Mouse (Mus musculus) gastrocnemius, adult 8-10 months (tissue): Measurements from ENCODE around the gene Rabgap1l. TPM values are rescaled to one million over a fixed set of nuclear protein-coding genes. Genes with fewer than 3 reads are reported as not detected.
A peak's percentile ranks its signal among the peaks of the same experiment; 100 is the strongest.

Source experiments
- DNase-seq, 2 experiments: peaks; one replicate each; pipeline ENCODE4 v3.0.0; 2022; ENCODE audit warnings: low spot score in 2 of 2
- total RNA-seq, 4 experiments: library from RNA; stranded (reverse); gene quantifications; 2 replicates each; pipeline ENCODE4 v1.2.4; 2022

Gene Rabgap1l
- 10 to 100 TPM in 2 of 4 experiments, 1 to 10 TPM in 2; 7.3 to 13.5 (median 11.4) TPM for total RNA-seq

DNA sequence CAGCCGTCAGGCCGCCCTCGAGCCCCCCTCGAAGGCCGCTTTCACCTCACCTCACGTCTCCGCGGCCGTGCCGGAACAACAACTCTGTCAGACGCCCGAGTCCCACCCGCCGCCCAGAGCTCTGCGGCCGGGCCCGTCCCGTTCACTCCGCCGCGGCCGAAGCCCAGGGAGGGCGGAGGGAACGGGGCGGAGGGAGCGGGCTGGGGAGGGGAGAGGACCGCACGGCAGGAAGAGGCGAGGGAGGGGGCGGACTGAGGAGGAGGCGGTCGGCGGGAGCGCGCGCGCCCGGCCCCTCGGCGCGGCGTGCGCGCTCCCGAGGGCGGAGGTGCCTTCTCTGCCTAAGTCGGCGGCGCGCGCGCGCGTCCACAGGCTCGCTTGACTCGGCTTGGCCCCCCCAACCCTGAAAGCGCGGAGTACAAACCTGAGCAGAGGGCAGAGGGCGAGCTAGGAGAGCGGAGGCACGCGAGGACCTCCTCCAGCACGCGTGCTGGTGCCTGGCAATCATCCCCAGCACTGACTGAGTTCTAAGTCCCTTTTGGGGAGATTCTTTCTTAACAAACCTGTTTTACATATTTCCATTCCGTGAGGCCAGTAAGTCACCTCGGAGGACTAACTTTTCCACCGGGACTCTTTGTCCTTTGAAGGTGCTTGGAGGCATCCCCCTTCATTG is at the start of gene Rabgap1l:
TSS of gene Rabgap1l (minus strand) at position 526 of the 670 bp plus-strand sequence.
- DNase-seq: peak; percentile 65 to 75

DNA sequence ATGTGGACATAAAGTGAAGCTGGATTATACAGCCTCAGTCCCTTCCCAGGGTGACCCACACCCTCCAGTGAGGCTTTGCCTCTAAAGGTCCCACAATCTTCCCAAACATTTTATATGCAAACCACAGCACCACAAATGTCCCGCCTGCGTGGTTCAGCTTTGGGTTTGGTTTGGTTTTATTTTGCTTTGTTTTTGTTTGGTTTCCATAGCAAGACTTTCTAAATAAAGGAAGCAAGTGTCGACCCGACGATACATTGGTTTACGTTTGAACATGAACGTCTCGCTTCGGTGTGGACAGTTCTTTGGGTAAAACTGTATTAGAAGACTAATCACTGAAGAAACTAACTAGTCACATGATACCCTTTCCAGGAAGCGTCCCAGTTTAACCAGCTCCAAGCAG is 49.6 kb upstream of the Rabgap1l start:
- DNase-seq: no peak

- no peak for DNase-seq
Observed at GRCm38 (mm10) chr1:160840618-160841017, 47.6 kb upstream of the Rabgap1l start.

- no peak for DNase-seq
Observed at GRCm38 (mm10) chr1:160839095-160839494, 46.1 kb upstream of the Rabgap1l start.

DNA sequence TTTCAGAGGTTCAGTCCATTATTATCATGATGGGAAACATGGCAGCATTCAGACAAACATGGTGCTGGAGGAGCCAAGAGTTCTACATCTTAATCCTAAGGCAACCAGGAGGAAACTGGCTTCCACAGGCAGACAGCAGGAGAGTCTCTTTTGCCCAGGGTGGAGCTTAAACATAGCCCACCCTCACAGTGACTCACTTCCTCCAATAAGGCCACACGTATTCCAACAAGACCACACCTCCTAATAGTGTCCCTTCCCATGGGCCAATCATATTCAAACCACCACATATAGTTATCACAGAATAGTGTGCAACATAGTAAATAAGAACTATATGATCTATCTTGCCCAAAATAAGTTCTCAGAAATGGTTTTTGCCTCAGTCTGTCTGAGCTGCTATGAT is 41.4 kb upstream of the Rabgap1l start:
- DNase-seq: no peak

DNA sequence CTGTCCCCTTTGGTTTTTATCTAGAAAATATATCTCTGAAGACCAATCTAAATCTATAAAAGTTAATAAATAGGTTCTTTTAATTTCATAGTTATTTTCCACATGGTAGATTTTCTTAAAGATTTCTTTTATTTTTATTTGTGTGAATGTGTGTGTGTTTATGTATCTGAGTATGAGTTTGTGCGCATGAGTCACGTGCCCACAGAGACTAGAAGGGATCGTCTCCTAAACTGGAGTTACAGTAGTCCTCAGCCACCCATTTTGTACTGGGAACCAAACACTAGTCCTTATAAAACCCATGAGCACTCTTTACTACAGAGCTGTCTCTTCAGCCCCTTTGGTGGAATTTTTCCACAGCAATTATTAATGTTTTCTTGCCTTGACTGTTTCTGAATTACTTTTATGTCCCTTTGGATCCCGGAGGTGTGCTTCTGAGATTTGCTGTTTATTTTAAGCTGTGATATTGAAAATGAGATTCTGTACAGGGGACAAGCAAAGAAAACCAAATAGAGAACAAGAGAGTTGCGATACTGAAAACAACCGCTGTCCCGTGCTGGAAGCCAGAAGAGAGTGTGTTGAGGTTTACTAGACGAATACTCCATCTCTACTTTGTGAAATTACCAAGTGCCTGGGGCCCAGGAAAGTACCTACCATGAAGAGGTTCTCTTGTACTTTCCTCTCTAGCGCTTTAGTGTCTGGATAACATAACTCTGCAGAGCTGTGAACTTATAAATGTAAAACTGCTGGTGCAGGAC is 39.4 kb upstream of the Rabgap1l start:
- no peak for DNase-seq

GRCm38 (mm10) chr1:160830608-160831498 is 37.8 kb upstream of the Rabgap1l start:
- no peak for DNase-seq

GRCm38 (mm10) chr1:160825441-160825856 is 32.4 kb upstream of the Rabgap1l start:
- no peak for DNase-seq

DNA sequence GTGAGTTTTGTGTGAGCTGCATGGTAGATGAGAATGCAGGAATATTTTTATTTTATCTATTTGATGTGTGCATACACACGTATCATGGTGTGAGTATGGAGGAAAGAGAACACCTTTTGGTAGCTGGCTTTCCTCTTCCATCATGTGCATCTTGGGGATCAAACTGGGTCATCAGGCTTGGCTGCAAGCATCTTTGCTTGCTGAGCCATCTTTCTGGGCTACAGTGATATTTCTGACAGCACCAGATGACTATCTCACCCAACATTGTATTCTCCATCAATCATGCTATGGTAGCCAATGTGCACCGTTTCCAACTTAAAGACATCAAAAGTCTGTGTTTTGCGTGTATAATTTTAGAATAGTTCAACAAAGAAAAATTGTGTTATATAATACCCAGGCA is 30.6 kb upstream of the Rabgap1l start:
- DNase-seq: no peak

DNA sequence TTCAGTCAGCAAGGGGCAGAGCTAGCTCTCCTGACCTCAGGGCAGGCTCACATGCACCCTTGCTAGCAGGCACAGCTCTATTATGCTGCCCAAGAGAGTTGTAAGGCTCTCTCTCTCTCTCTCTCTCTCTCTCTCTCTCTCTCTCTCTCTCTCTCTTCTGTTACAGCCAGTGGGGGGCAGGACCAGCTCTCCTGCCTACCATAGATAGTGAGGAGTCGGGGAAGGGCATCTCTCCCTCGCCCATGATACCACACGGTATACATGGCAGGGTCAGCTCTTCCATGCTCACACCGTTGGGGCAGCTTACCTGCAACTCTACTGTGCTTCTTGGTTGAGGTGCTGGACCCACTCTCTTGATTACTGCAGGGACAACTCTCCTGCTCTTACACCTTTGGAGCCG is 21.2 kb upstream of the Rabgap1l start:
- no peak for DNase-seq

DNA sequence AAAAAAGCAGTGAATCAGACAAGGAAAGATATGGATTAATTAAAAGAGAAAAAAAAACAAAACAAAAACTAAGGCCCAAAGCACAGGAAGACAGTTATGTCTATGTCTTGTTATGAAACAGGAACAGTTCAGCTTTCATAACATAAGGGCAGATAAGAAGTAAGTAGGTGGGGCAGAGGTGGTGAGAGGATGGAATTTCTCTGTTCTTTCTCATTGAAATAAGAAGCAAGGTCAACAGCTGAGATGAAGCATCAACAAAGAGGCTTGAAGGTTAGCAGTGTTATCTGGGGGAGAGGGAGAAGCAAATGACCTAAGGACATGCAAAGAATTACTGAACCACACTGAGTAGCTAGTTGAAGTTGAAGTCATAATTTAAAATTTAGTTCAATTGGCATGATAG is 19.4 kb upstream of the Rabgap1l start:
- DNase-seq: no peak

DNA sequence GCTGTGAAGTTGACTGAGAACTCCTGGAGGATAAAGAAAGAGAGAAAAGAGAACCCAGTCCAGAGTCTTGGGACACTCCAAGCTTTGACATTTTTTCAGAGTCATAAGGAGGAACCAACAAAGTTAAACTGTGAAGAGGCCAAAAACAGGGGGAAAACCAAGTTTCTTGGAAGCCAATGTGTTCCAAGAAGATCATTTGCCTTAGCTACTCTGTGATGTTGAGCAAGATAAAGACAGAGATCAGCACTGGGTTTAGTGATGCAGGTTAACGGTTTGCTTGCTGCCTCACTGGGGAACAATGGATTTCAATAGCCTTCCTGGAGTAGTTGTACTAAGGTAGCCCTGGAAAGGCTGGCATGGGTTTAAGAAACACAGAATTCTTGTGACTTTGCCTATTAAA is 18.9 kb upstream of the Rabgap1l start:
- no peak for DNase-seq

GRCm38 (mm10) chr1:160805268-160805667 is 12.3 kb upstream of the Rabgap1l start:
- DNase-seq: no peak

- no peak for DNase-seq
Observed at GRCm38 (mm10) chr1:160799972-160800371, 7.0 kb upstream of the Rabgap1l start.

DNA sequence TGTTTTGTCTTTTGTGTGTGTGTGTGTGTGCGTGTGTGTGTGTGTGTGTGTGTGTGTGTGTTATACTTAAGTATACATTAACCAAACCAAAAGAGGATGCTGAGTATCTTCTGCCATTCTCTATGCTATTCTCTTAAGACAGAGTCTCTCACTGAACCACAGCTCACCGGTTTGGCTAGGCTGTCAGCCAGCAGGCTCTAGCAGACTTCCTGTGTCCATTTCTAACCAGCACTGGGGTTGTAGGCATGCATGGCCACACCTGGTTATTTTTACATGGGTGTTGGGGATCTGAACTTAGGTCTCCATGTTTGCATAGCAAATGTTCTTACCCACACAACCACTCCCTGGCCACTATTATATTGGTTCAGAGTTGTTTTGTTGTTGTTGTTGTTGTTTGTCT is 2.0 kb upstream of the Rabgap1l start:
- no peak for DNase-seq

DNA sequence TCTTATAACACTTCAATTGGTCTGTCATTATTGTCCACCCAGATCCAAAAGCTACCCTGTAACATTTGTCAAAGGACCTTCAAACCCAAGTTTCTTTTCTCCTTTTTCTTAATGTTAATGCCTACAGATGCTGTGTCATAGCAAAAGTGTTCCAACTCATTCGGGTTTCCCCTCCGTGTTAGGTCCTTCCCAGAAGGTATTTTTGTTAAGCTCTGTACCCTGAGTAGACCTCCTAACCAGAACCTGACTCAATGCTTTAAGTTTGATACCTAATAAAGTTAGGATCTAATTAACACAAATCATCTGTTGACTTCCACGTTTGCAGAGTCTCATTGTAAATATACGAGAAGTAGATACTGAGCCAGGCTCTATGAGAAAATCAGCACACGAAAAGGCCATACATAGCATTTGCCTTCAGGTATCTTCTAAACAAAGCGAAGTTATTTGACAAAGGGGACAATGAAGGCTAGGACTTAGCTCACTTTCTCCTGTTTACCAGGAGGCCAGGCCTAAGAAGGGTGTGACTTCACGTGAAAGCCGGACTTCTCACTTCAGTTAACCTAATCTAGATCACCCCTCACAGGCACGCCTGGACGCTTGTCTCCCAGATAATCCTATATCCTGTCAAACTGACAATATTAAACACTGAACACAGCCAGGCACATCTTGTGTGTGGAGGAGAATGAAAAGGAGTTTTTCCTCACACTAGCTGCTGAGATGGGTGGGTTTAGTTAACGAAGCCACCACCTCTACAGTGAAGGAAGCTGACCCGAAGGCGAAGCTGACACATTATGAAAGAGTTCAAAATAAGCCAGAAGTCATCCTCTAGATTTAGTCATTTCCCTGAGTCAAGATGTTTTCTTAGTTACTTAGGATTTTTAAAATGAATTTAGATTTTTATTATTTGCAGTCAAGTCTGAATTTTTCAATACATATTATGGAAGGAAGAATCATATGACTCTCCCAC is 1.1 kb upstream of the Rabgap1l start:
- DNase-seq: no peak

DNA sequence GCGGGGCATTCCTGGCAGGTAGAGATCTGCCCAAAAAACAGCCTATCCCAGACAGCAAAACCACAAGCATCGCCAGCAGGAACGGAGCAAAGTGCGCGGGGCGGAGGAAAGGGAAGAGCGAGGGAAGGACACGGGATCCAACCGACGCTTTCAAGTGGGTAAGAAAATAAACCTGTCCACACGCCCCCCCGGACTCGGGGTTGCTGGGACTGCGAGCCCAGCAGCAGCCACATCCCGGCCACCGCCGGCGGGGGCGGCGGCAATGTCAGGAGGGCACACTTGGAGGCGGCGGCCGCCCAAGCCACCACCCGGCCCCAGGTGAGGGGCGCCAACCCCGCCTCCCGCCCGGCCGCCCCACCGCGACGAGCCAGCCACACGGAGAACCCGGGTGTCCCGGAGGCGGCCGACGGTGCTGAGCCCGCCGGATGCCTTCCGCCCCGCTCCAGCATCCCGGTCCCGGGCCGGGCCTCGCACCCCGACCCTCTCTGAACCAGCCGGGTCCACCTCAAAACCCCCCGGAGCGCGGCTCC is 790 bp downstream of the Rabgap1l start:
- DNase-seq: peak in 1 of 2 experiments; percentile 20

DNA sequence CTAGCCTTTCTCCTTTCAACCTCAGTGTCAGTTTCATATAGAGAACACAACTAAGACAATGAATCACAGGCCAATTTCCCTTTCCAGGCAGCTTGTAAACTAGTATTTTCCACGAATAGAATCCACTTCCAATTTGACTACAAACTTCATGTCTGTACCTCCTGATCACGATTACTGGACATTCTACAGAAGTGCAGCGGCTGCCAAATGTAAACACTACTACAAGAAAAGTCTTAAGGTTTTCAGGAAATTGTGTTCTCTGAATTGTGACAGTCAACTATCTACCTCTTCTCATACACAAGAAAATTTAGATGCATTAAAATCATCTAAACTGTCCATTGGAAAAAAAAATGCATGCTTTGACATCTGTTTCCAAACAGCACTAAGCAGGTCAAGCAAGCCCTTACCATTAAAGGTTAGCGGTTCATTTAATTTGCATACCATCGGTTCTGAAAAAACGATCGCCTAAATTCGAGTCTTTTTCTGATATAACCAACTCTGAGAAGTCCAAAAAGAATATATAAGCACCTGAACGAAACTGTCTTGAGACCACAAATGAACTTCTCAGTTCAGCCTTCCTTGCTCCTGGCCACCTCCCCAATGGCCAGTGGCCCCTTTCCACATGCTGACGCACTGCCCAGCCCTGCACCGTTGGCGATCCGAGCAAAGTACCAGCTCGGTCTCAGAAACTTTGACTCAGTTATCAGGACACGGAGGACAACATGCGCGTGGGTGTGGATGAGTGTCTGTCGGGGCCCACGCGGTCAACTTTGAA is 1.4 kb downstream of the Rabgap1l start:
- DNase-seq: peak in 1 of 2 experiments; percentile 5

- no peak for DNase-seq
Observed at GRCm38 (mm10) chr1:160790630-160791029, 2.4 kb downstream of the Rabgap1l start.

GRCm38 (mm10) chr1:160789876-160790275 is 3.1 kb downstream of the Rabgap1l start:
- no peak for DNase-seq
